Mouse (Mus musculus) natural killer cell, adult 2 months (primary cell): ENCODE data around the gene Zfp27.
"Not testable (repeated sequence)": the region's sequence is repeated elsewhere in the genome, so short reads cannot be mapped to it uniquely, and the experiment has no call there.

Source experiments
- DNase-seq, 2 experiments: peaks; one replicate each; pipeline ENCODE4 v3.0.0; 2022; ENCODE audit warnings: low spot score in 2 of 2

Zfp27 gene

DNA sequence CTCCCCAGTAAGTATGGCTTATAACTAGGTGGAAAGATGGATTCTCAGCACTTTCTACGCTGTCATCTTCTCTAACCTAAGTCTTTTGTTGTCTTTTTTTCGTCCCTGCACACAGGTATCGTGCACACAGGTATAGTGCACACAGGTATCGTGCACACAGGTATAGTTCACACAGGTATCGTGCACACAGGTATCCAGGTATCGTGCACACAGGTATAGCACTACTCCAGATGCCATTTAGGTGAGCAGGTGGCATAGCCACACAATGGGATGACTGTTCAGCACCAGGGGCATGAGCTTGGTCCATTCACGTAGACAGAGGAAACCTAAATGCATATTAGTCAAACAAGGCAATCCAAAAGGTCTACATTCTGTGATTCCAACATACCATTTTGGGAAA lies 15.9 kb downstream of the Zfp27 start:
- no peak for DNase-seq

GRCm38 (mm10) chr7:29880916-29881315 lies 25.5 kb downstream of the Zfp27 start:
- no peak for DNase-seq

DNA sequence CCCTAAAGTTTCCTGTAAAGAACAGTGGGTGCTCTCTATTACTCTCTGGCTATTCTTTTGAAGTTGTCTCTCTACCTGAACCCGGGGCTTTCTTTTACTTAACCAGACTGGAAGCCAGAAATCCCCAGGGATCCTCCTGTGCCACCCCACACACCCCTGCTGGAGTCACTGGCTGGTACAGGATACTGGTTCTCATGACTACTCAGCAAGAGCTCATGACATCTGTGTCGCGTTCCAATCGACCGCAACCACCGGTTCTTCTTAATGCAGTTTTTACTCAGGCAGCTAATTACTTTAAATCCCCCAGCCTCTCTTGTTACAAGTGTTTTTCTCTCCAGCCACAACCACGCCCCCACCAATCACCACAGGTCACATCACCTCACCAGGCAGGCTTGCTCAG lies 26.3 kb downstream of the Zfp27 start:
- no peak for DNase-seq

- not testable (repeated sequence) for DNase-seq
Measured at GRCm38 (mm10) chr7:29877561-29877960, 28.8 kb downstream of the Zfp27 start.

- DNase-seq, result no peak
Measured at GRCm38 (mm10) chr7:29874256-29874655, 32.1 kb downstream of the Zfp27 start.

DNA sequence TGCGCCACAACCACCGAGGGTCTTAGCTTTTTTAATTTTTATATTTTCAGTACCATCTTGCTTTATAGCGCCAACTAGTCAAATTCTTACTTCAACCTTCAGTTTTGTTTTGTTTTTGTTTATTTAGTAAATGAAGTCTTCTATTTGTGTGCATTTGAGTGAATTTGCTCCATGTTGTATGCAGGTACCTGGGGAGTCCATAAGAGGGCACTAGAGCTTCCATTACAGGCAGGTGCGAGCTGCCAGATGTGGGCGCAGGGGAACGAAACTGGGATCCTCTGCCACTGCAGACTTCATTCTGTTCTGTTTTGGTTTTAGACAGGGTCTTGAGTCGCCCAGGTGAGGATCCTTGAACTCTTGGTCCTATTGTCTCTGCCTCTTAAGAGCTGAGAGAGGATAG lies 44.7 kb downstream of the Zfp27 start:
- no peak for DNase-seq

DNA sequence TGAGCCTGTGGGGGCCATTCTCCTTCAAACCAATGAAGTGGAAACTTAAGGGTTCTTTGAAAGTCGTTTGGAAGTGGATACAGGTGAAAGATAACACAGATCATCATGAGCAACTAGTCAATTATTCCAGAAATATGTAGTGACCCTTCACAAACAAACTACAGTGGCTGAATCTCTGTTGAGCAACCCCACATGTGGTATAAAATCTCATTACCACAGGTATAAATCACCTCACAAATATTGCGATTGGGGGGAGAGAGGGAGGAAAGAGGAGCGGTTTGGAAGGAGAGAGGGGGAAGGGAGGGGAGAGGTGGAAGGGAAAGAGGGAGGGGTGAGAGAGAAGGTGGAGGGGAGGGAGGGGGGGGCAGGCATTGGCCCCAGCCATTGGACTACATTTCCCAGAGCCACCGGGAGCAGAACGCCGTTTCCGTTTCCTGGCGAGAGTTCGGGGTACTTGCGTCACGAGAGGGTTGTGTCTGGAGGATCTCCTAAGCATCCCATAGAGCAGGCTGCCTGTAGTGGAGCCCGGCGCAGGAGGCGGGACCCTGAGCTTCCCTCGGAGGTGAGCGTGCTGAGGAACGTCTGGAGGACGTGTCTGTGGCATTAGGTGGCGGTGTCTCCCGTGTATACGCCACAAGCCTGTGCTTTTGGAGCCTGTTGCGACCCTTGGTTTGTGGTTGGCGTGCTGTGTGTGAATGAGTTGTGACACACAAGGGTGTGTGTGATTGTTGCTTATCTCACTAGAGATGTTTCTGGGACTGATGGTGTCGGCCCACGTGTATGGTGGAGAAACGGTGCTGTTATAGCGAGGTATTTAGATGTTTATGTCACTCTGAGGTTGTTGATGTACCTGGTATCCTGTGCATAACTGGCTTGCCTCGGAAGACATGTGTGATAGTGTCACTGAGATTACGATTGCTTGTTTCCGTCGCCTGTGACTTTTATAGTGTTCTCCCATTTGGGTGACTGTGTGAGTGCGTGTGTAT lies 46.5 kb downstream of the Zfp27 start, which contains the start of gene Zfp420:
TSS of gene Zfp420 (plus strand) at position 448 of the 986 bp plus-strand sequence.
- DNase-seq, result peak; percentile 69 to 77

DNA sequence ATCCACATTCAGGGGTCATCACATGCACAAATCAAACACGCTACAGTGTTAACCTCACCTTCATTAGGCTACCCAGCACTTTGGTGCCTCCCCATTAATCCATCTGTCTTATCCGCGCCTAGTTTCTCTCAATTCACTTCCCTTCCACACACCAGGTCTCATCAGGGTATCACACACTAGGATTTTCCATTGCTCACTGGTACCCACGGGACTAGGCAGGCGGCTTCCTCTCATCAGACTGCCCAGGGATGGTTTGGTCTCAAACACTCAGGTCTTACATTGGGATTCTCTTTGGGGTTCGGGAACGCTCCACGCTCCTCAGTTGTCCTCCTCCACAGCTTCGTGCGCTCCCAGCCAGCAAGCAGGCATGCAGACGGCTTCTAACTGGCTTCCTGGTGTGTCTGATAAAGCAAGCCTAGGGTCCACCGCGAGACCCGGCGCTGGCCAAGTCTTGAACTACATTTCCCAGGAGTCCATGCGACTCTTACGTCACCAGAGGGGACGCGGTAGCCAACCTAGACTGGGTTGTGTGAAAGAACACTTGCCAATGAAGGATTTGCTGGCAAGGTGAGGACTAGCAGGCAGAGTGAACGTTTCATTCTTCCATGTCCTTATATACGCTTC lies 53.0 kb downstream of the Zfp27 start, which contains the start of gene Zfp940:
TSS of gene Zfp940 (minus strand) at position 451 of the 624 bp plus-strand sequence.
- peak; percentile 67 to 75 for DNase-seq

- DNase-seq, result no peak
Measured at GRCm38 (mm10) chr7:29852831-29853218, 53.5 kb downstream of the Zfp27 start.

- DNase-seq, result no peak
Measured at GRCm38 (mm10) chr7:29844616-29845015, 61.8 kb downstream of the Zfp27 start.
